Mouse (Mus musculus) lung, embryonic 16.5 days (tissue): ENCODE results near the gene Ormdl1. TPM values are rescaled to one million over a fixed set of nuclear protein-coding genes. Genes with fewer than 3 reads are reported as not detected.

ENCODE experiments used
- polyA plus RNA-seq: library from polyadenylated mRNA; unstranded; fragments of >200 nt; fragmentation: Nextera tagmentation; extraction: Ambion mirVana; gene quantifications from 2 replicates; pipeline ENCODE4 v1.2.1, GENCODE M21; 2015

The Ormdl1 gene
- polyA plus RNA-seq, 1 experiment from 2014 or later, result 38.4 TPM

Other genes with a start within 250 kb of the Ormdl1 start
- 0.18 and 0.23 TPM in 2 replicates for gene Mstn, start 235.5 kb upstream of the Ormdl1 start, polyA plus RNA-seq
- gene 1700019A02Rik, start 109.5 kb upstream of the Ormdl1 start, polyA plus RNA-seq, result not detected in 2 replicates
- gene Pms1, start 77 bp upstream of the Ormdl1 start, polyA plus RNA-seq, result 15.6 and 15.9 TPM in 2 replicates
- gene Gm28778, start within 50 bp of the Ormdl1 start, polyA plus RNA-seq, result not detected in 2 replicates
- 21.4 and 22.4 TPM in 2 replicates for gene Osgepl1, start 16.5 kb downstream of the Ormdl1 start, polyA plus RNA-seq
- gene Asdurf, start 55.5 kb downstream of the Ormdl1 start, polyA plus RNA-seq, result 3.1 TPM in 1 of 2 replicates, not detected in the other
- 0.87 and 1.1 TPM in 2 replicates for gene Gm28551, start 55.6 kb downstream of the Ormdl1 start, polyA plus RNA-seq
- gene Asnsd1, start 55.7 kb downstream of the Ormdl1 start, polyA plus RNA-seq, result 59.8 and 60.2 TPM in 2 replicates